Mouse (Mus musculus): Measurements from ENCODE around the gene Dclk1.

Gene Dclk1

GRCm38 (mm10) chr3:55397752-55398693 lies 155.9 kb downstream of the Dclk1 start:
- in situ Hi-C loops (cut with MboI, MseI): no loop called here

- in situ Hi-C loops (cut with MboI, MseI): no loop called here
Observed at GRCm38 (mm10) chr3:55401236-55401635, 159.1 kb downstream of the Dclk1 start.

- in situ Hi-C loops (cut with MboI, MseI): no loop called here
Observed at GRCm38 (mm10) chr3:55404751-55405150, 162.6 kb downstream of the Dclk1 start.

- in situ Hi-C loops (cut with MboI, MseI): no loop called here
Observed at GRCm38 (mm10) chr3:55406616-55407015, 164.5 kb downstream of the Dclk1 start.

GRCm38 (mm10) chr3:55411547-55411946 lies 169.4 kb downstream of the Dclk1 start:
- in situ Hi-C loops (cut with MboI, MseI): no loop called here

GRCm38 (mm10) chr3:55415527-55415950 lies 173.4 kb downstream of the Dclk1 start:
- in situ Hi-C loops (cut with MboI, MseI): no loop called here

- in situ Hi-C loops (cut with MboI, MseI): no loop called here
Observed at GRCm38 (mm10) chr3:55418845-55419244, 176.7 kb downstream of the Dclk1 start.

GRCm38 (mm10) chr3:55419334-55419733 lies 177.2 kb downstream of the Dclk1 start:
- in situ Hi-C loops (cut with MboI, MseI): no loop called here

- in situ Hi-C loops (cut with MboI, MseI): loop anchor here (5.0 kb wide), 1 partner anchor 42 kb away; no protein-coding TSS in a partner anchor
Observed at GRCm38 (mm10) chr3:55420436-55421083, 178.4 kb downstream of the Dclk1 start.

GRCm38 (mm10) chr3:55423640-55424397 lies 181.7 kb downstream of the Dclk1 start:
- in situ Hi-C loops (cut with MboI, MseI): loop anchor here (5.0 kb wide), 1 partner anchor 38 kb away; no protein-coding TSS in a partner anchor

GRCm38 (mm10) chr3:55430022-55430549 lies 187.9 kb downstream of the Dclk1 start:
- in situ Hi-C loops (cut with MboI, MseI): no loop called here

- in situ Hi-C loops (cut with MboI, MseI): no loop called here
Observed at GRCm38 (mm10) chr3:55431223-55431622, 189.1 kb downstream of the Dclk1 start.

GRCm38 (mm10) chr3:55434276-55434675 lies 192.1 kb downstream of the Dclk1 start:
- in situ Hi-C loops (cut with MboI, MseI): no loop called here

GRCm38 (mm10) chr3:55438824-55439446 lies 196.8 kb downstream of the Dclk1 start:
- in situ Hi-C loops (cut with MboI, MseI): no loop called here

GRCm38 (mm10) chr3:55440342-55440741 lies 198.2 kb downstream of the Dclk1 start:
- in situ Hi-C loops (cut with MboI, MseI): no loop called here

- in situ Hi-C loops (cut with MboI, MseI): no loop called here
Observed at GRCm38 (mm10) chr3:55442012-55442645, 200.0 kb downstream of the Dclk1 start.

GRCm38 (mm10) chr3:55443271-55443670 lies 201.1 kb downstream of the Dclk1 start:
- in situ Hi-C loops (cut with MboI, MseI): no loop called here

- in situ Hi-C loops (cut with MboI, MseI): no loop called here
Observed at GRCm38 (mm10) chr3:55443725-55444124, 201.6 kb downstream of the Dclk1 start.

GRCm38 (mm10) chr3:55446681-55447080 lies 204.5 kb downstream of the Dclk1 start:
- in situ Hi-C loops (cut with MboI, MseI): no loop called here
